Mouse (Mus musculus) neural tube, embryonic 14.5 days (tissue): ENCODE measurements at regions not wholly inside any gene's neighbourhood (a gene's known extent, or its start where the extent isn't known, plus 50 kb on each side); places are given as distances from the start of the nearest gene placed in this dataset.

Experiments
- ATAC-seq: fragments of 200-750 bp; cut with Nextera tagmentation; 2 replicates; pipeline ENCODE4 v1.8.0; 2017; ENCODE audit warnings: low read depth, mild to moderate bottlenecking, moderate TSS enrichment, moderate library complexity
- H3K27ac ChIP-seq: fragments of 300-500 bp; sonication (generic); 2 replicates; pipeline ENCODE4 v1.5.1; 2014; ENCODE audit warnings: low read depth, mild to moderate bottlenecking, control low read depth, low read length, moderate library complexity, mixed read lengths
- H3K27me3 ChIP-seq: fragments of 300-500 bp; sonication (generic); 2 replicates; pipeline ENCODE4 v1.6.1; 2014; ENCODE audit warnings: low read length; ENCODE audit not compliant: control insufficient read depth, insufficient read depth
- H3K36me3 ChIP-seq: fragments of 300-500 bp; sonication (generic); 2 replicates; pipeline ENCODE4 v1.6.1; 2014; ENCODE audit warnings: low read length, mixed read lengths; ENCODE audit not compliant: control insufficient read depth, insufficient read depth
- H3K4me1 ChIP-seq: fragments of 300-500 bp; sonication (generic); 2 replicates; pipeline ENCODE4 v1.6.1; 2014; ENCODE audit warnings: low read length; ENCODE audit not compliant: control insufficient read depth, insufficient read depth
- H3K4me2 ChIP-seq: fragments of 300-500 bp; sonication (generic); 2 replicates; pipeline ENCODE4 v1.6.1; 2014; ENCODE audit warnings: mild to moderate bottlenecking, low read depth, low read length, control low read depth
- H3K4me3 ChIP-seq: fragments of 300-500 bp; sonication (generic); 2 replicates; pipeline ENCODE4 v1.5.1; 2014; ENCODE audit warnings: low read depth, low read length, control low read depth, mixed read lengths
- H3K9ac ChIP-seq: fragments of 300-500 bp; sonication (generic); replicated peaks from 2 replicates; pipeline ENCODE4 v1.6.1; 2014; ENCODE audit warnings: low read depth, mild to moderate bottlenecking, control low read depth, low read length, mixed read lengths
- H3K9me3 ChIP-seq: fragments of 300-500 bp; sonication (generic); 2 replicates; pipeline ENCODE4 v1.6.1; 2016; ENCODE audit warnings: low read length; ENCODE audit not compliant: control insufficient read depth
- WGBS: fragments of 180-500 bp; shearing (Covaris S2); extraction: QIAGEN DNeasy Blood & Tissue Kit; methylation state at CpG from one replicate; pipeline ENCODE4 v1.1.7; 2014; 5-methylcytosine and 5-hydroxymethylcytosine counted together

DNA sequence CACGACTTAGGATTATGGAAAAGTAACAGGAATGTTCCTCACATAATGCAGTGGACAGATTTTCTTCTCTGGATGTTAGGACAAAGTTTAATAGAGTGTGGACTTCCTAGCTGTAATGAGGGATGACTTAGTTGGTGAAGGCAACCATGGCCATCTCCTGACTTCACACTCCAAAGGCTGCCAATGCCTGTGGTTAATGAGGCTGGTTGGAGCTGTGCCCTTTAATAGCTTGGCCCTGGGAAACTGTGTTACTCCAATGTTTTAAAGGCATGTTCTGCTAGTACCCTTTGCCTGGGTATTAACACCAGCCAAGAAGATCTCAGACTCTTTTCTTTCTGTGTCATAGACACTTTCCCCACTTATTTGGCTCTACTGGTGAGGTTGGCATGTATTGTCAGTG, 378.9 kb downstream of the Fat4 start:
- Histone ChIP-seq H3K9me3 (no peaks in the 10 kb centered on the region), H3K27me3 (no peaks in the 10 kb centered on the region), H3K36me3 (no peaks in the 10 kb centered on the region), H3K27ac (no peak overlapping the region), H3K9ac (no peak overlapping the region), H3K4me2 (no peak overlapping the region), H3K4me1 (no peaks in the 10 kb centered on the region), H3K4me3 (no peak overlapping the region)
- no peak for ATAC-seq
- WGBS: 92% methylated on average over 1 of the region's 1 CpGs

GRCm38 (mm10) chr3:39269388-39269787, 382.6 kb downstream of the Fat4 start:
- Histone ChIP-seq H3K9ac (no peak overlapping the region), H3K27ac (no peak overlapping the region), H3K4me1 (peaks cover 3% of the 10 kb centered on the region; the same call in 1 of the 2 replicates), H3K4me3 (no peak overlapping the region), H3K36me3 (no peaks in the 10 kb centered on the region), H3K4me2 (no peak overlapping the region), H3K27me3 (no peaks in the 10 kb centered on the region), H3K9me3 (no peaks in the 10 kb centered on the region)
- ATAC-seq: no peak
- WGBS: 92% methylated on average over 3 of the region's 3 CpGs

GRCm38 (mm10) chr3:39272616-39273015, 385.9 kb downstream of the Fat4 start:
- WGBS: 100% methylated on average over 1 of the region's 1 CpGs
- H3K9ac ChIP-seq: no peak overlapping the region
- no peak overlapping the region for H3K4me2 ChIP-seq
- H3K27ac ChIP-seq: no peak overlapping the region
- H3K36me3 ChIP-seq: no peaks in the 10 kb centered on the region
- no peaks in the 10 kb centered on the region for H3K27me3 ChIP-seq
- ATAC-seq: no peak
- H3K4me1 ChIP-seq: peaks cover 3% of the 10 kb centered on the region; the same call in 1 of the 2 replicates
- H3K9me3 ChIP-seq: no peaks in the 10 kb centered on the region
- no peak overlapping the region for H3K4me3 ChIP-seq

GRCm38 (mm10) chr3:39276897-39277296, 390.2 kb downstream of the Fat4 start:
- H3K9me3 ChIP-seq: no peaks in the 10 kb centered on the region
- no peak overlapping the region for H3K4me3 ChIP-seq
- 71% methylated on average over 4 of the region's 4 CpGs for WGBS
- no peak overlapping the region for H3K27ac ChIP-seq
- no peak overlapping the region for H3K4me2 ChIP-seq
- no peaks in the 10 kb centered on the region for H3K36me3 ChIP-seq
- no peak overlapping the region for H3K9ac ChIP-seq
- H3K27me3 ChIP-seq: no peaks in the 10 kb centered on the region
- peaks cover 3% of the 10 kb centered on the region; the same call in 1 of the 2 replicates for H3K4me1 ChIP-seq
- ATAC-seq: no peak

- WGBS: 70% methylated on average over 6 of the region's 6 CpGs
- Histone ChIP-seq H3K4me1 (peaks cover 3% of the 10 kb centered on the region; the same call in 1 of the 2 replicates), H3K27me3 (no peaks in the 10 kb centered on the region), H3K9ac (no peak overlapping the region), H3K9me3 (no peaks in the 10 kb centered on the region), H3K36me3 (no peaks in the 10 kb centered on the region), H3K4me3 (no peak overlapping the region), H3K4me2 (no peak overlapping the region), H3K27ac (no peak overlapping the region)
- ATAC-seq: no peak
Measured at GRCm38 (mm10) chr3:39277310-39277709, 390.6 kb downstream of the Fat4 start.

- no peak overlapping the region for H3K4me2 ChIP-seq
- H3K9me3 ChIP-seq: no peaks in the 10 kb centered on the region
- WGBS: 87% methylated on average over 3 of the region's 3 CpGs
- H3K4me3 ChIP-seq: no peak overlapping the region
- H3K9ac ChIP-seq: no peak overlapping the region
- H3K27ac ChIP-seq: no peak overlapping the region
- ATAC-seq: no peak
- H3K27me3 ChIP-seq: no peaks in the 10 kb centered on the region
- no peaks in the 10 kb centered on the region for H3K36me3 ChIP-seq
- no peaks in the 10 kb centered on the region for H3K4me1 ChIP-seq
Measured at GRCm38 (mm10) chr3:39295255-39295654, 408.5 kb downstream of the Fat4 start.

DNA sequence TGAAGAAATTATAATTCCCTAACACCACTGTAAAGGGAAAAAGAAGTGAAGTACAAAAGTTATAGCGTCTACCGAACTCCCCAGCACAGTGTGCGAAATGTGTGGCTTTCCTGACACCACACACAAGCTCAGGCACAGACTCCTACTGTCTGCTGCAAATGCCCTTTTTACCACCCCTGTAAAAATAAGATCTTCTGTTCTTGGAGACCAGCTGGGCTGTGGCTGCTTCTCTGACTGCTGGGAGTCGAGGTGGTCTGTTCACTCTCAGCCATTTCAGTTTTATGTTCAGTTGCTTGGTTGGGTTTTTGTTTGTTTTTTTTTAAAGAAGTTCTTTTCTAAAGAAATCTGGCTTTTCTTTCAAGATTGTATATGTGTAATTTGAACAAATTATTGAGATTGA, 409.5 kb downstream of the Fat4 start:
- no peak overlapping the region for H3K9ac ChIP-seq
- no peaks in the 10 kb centered on the region for H3K9me3 ChIP-seq
- H3K36me3 ChIP-seq: no peaks in the 10 kb centered on the region
- ATAC-seq: no peak
- H3K27ac ChIP-seq: no peak overlapping the region
- H3K4me2 ChIP-seq: no peak overlapping the region
- H3K4me3 ChIP-seq: no peak overlapping the region
- no peaks in the 10 kb centered on the region for H3K27me3 ChIP-seq
- H3K4me1 ChIP-seq: no peaks in the 10 kb centered on the region
- WGBS: 62% methylated on average over 4 of the region's 4 CpGs

DNA sequence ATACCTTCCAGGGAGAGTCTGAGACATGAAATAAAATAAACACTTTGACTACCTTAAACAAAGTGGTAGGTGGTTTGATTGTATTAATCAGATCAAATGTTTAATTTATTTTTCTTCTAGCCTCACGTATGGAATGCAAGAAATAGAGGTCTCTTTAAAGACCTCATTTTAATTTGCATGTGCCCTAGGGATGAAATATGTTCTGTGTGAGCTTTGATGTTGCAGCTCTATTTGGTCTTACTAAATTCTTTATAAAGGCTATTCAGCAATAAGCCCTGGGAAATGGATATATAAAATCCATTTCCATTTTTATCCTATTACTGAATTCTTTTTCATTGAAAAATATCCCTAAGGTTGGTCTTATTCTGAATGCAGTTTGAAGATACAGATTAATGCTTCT, 422.7 kb downstream of the Fat4 start:
- Histone ChIP-seq H3K36me3 (no peaks in the 10 kb centered on the region), H3K4me3 (no peak overlapping the region), H3K27ac (no peak overlapping the region), H3K4me1 (no peaks in the 10 kb centered on the region), H3K4me2 (no peak overlapping the region), H3K27me3 (no peaks in the 10 kb centered on the region), H3K9ac (no peak overlapping the region), H3K9me3 (no peaks in the 10 kb centered on the region)
- no peak for ATAC-seq
- 54% methylated on average over 1 of the region's 1 CpGs for WGBS

- ATAC-seq: no peak
- no peaks in the 10 kb centered on the region for H3K27me3 ChIP-seq
- H3K4me1 ChIP-seq: no peaks in the 10 kb centered on the region
- H3K36me3 ChIP-seq: no peaks in the 10 kb centered on the region
- H3K27ac ChIP-seq: no peak overlapping the region
- H3K9ac ChIP-seq: no peak overlapping the region
- WGBS: 42% methylated on average over 4 of the region's 4 CpGs
- H3K9me3 ChIP-seq: no peaks in the 10 kb centered on the region
- no peak overlapping the region for H3K4me2 ChIP-seq
- H3K4me3 ChIP-seq: no peak overlapping the region
Measured at GRCm38 (mm10) chr3:39313563-39313962, 426.8 kb downstream of the Fat4 start.

- Histone ChIP-seq H3K27me3 (no peaks in the 10 kb centered on the region), H3K4me2 (no peak overlapping the region), H3K27ac (no peak overlapping the region), H3K4me1 (no peaks in the 10 kb centered on the region), H3K9ac (no peak overlapping the region), H3K4me3 (no peak overlapping the region), H3K9me3 (no peaks in the 10 kb centered on the region), H3K36me3 (no peaks in the 10 kb centered on the region)
- WGBS: 56% methylated on average over 7 of the region's 7 CpGs
- ATAC-seq: no peak
Measured at GRCm38 (mm10) chr3:39320851-39321250, 434.1 kb downstream of the Fat4 start.
